Mouse (Mus musculus) midbrain, embryonic 16.5 days (tissue): ENCODE data around the gene Cxcr4. TPM values are rescaled to one million over a fixed set of nuclear protein-coding genes. Genes with fewer than 3 reads are reported as not detected.
"Not testable (repeated sequence)": the region's sequence is repeated elsewhere in the genome, so short reads cannot be mapped to it uniquely, and the experiment has no call there.

Experiments used
- ATAC-seq: fragments of 200-750 bp; cut with Nextera tagmentation; 2 replicates; pipeline ENCODE4 v1.8.0; 2017; ENCODE audit warnings: moderate TSS enrichment
- H3K27ac ChIP-seq: fragments of 300-500 bp; sonication (generic); 2 replicates; pipeline ENCODE4 v1.5.1; 2014; ENCODE audit warnings: mild to moderate bottlenecking, low read length, mixed read lengths
- H3K27me3 ChIP-seq: fragments of 300-500 bp; sonication (generic); 2 replicates; pipeline ENCODE4 v1.6.1; 2014; ENCODE audit warnings: low read depth, low read length, mixed read lengths; ENCODE audit not compliant: control insufficient read depth, insufficient read depth
- H3K36me3 ChIP-seq: fragments of 300-500 bp; sonication (generic); 2 replicates; pipeline ENCODE4 v1.6.1; 2014; ENCODE audit warnings: mild to moderate bottlenecking, low read length, moderate library complexity, mixed read lengths; ENCODE audit not compliant: control insufficient read depth, insufficient read depth
- H3K4me1 ChIP-seq: fragments of 300-500 bp; sonication (generic); 2 replicates; pipeline ENCODE4 v1.6.1; 2014; ENCODE audit warnings: mild to moderate bottlenecking, low read length, mixed read lengths; ENCODE audit not compliant: control insufficient read depth, insufficient read depth
- H3K4me2 ChIP-seq: fragments of 300-500 bp; sonication (generic); 2 replicates; pipeline ENCODE4 v1.6.1; 2014; ENCODE audit warnings: mild to moderate bottlenecking, low read length, mixed read lengths
- H3K4me3 ChIP-seq: fragments of 300-500 bp; sonication (generic); 2 replicates; pipeline ENCODE4 v1.5.1; 2014; ENCODE audit warnings: low read depth, mild to moderate bottlenecking, low read length, moderate library complexity, mixed read lengths
- H3K9ac ChIP-seq: fragments of 300-500 bp; sonication (generic); 2 replicates; pipeline ENCODE4 v1.6.1; 2014; ENCODE audit warnings: low read depth, low read length, mixed read lengths
- H3K9me3 ChIP-seq: fragments of 300-500 bp; sonication (generic); replicated peaks from 2 replicates; pipeline ENCODE4 v1.6.1; 2014; ENCODE audit warnings: mild to moderate bottlenecking, low read length, mixed read lengths; ENCODE audit not compliant: control insufficient read depth, poor library complexity, severe bottlenecking
- WGBS: fragments of 180-500 bp; shearing (Covaris S2); extraction: QIAGEN DNeasy Blood & Tissue Kit; methylation state at CpG from one replicate; pipeline ENCODE4 v1.1.7; 2014; 5-methylcytosine and 5-hydroxymethylcytosine counted together
- polyA plus RNA-seq: library from polyadenylated mRNA; unstranded; fragments of >200 nt; fragmentation: Nextera tagmentation; extraction: Ambion mirVana; gene quantifications from 2 replicates; pipeline ENCODE4 v1.2.1, GENCODE M21; 2015

Cxcr4 gene
- polyA plus RNA-seq, 1 experiment from 2014 or later, result 4.0 TPM

GRCm38 (mm10) chr1:128585396-128586161 is 6.5 kb downstream of the Cxcr4 start:
- Histone ChIP-seq H3K4me1 (peaks cover 7% of the 10 kb centered on the region; the same call in 1 of the 2 replicates), H3K9ac (no peak overlapping the region), H3K27ac (no peak overlapping the region), H3K4me3 (no peak overlapping the region), H3K36me3 (no peaks in the 10 kb centered on the region), H3K27me3 (no peaks in the 10 kb centered on the region), H3K9me3 (no peaks in the 10 kb centered on the region), H3K4me2 (no peak overlapping the region)
- ATAC-seq, result peak; percentile 81
- 6% methylated on average over 3 of the region's 3 CpGs for WGBS

GRCm38 (mm10) chr1:128584716-128585115 is 7.4 kb downstream of the Cxcr4 start:
- H3K27ac ChIP-seq, H3K4me1 ChIP-seq: not testable (repeated sequence)
- WGBS, result 90% methylated on average over 1 of the region's 1 CpGs

DNA sequence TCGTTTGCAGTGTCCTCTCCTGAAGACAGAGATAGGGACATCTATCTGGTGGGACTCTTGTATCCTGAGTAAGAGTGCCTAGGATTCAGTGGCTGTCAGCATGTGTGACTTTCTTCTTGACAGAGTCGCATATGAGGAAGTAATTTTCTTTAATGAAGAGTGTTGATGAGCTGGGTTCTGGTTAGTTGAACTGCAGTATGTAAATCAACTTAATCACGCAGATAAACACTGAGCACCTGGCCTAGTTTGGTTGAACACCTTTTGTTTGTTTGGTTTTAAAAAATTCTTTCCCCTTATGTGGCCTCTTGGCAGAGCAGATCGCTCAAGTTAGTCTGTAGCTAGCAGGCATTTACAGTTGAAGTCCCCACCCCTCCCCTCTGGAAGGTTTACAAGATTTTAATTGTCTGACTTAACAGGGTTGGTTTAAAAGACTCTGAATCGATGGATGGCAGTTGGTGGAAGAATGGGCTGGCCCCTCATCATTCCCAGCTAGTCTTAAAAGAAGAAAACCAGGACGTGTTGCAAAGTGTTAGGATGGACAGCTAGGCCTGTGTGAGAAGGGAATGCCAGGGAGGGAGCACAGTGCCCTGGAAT is 8.7 kb downstream of the Cxcr4 start:
- Histone ChIP-seq H3K27ac (no peak overlapping the region), H3K27me3 (no peaks in the 10 kb centered on the region)
- WGBS, result 52% methylated on average over 6 of the region's 6 CpGs

More at GRCm38 (mm10) chr1:128584716-128585115, 7.4 kb downstream of the Cxcr4 start:
- H3K9me3 ChIP-seq, ATAC-seq, H3K9ac ChIP-seq, H3K27me3 ChIP-seq, H3K4me3 ChIP-seq, H3K36me3 ChIP-seq, H3K4me2 ChIP-seq: not testable (repeated sequence)

DNA sequence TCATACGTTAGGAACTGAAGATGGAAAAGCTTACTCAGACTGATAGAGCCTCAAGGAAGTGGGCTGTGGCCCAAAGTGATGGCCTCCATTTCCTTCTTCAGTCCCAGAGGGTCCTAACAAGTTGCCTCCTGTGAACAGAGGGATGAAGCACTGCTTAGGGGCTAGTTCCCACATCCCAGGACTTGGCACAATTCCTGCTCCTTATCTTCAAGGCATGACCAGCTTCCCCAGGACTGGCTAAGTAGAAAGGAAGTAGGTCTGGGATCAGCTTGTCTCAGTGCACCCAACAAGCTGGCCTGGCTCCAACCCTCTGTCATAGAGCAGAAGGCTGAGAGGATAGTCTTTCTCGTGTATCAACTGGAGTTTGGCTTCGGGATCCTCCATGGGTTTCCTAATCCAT is 11.8 kb downstream of the Cxcr4 start:
- Histone ChIP-seq H3K36me3 (no peaks in the 10 kb centered on the region), H3K27me3 (no peaks in the 10 kb centered on the region), H3K4me1 (no peaks in the 10 kb centered on the region), H3K27ac (no peak overlapping the region), H3K4me2 (no peak overlapping the region), H3K9me3 (no peaks in the 10 kb centered on the region), H3K4me3 (no peak overlapping the region), H3K9ac (no peak overlapping the region)
- WGBS, result 84% methylated on average over 3 of the region's 3 CpGs
- ATAC-seq, result no peak

More for the DNA sequence above, 8.7 kb downstream of the Cxcr4 start:
- H3K36me3 ChIP-seq, result no peaks in the 10 kb centered on the region
- no peak overlapping the region for H3K4me2 ChIP-seq
- no peak overlapping the region for H3K9ac ChIP-seq
- H3K4me3 ChIP-seq, result no peak overlapping the region
- H3K9me3 ChIP-seq, result no peaks in the 10 kb centered on the region
- peaks cover 7% of the 10 kb centered on the region; the same call in 1 of the 2 replicates for H3K4me1 ChIP-seq
- ATAC-seq, result no peak

DNA sequence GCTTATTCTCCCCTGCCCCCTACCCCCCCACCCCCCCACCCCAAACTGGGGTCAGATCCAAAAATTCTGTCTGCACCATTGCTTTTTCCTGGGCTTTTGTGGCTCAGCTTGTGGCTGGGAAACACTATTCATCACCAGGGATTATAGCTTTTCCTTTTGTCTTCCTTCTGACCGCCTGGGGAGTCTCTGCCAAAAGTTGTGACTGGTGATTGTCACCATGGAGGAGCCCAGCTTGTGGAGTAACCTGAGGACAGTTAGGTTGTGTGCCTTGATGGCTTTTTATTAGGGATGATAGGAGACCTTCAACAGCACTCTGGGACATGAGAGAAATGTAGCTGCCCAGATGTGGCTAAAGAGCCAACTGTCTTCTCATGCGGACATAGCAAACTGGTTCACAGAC is 13.6 kb downstream of the Cxcr4 start:
- WGBS, result 32% methylated on average over 2 of the region's 2 CpGs
- no peak overlapping the region for H3K4me2 ChIP-seq
- H3K4me3 ChIP-seq, result no peak overlapping the region
- H3K9me3 ChIP-seq, result no peaks in the 10 kb centered on the region
- H3K9ac ChIP-seq, result no peak overlapping the region
- H3K4me1 ChIP-seq, result no peaks in the 10 kb centered on the region
- H3K36me3 ChIP-seq, result no peaks in the 10 kb centered on the region
- no peaks in the 10 kb centered on the region for H3K27me3 ChIP-seq
- ATAC-seq, result no peak
- H3K27ac ChIP-seq, result no peak overlapping the region

GRCm38 (mm10) chr1:128575096-128575495 is 17.0 kb downstream of the Cxcr4 start:
- Histone ChIP-seq H3K4me3 (no peak overlapping the region), H3K27ac (no peak overlapping the region), H3K9ac (no peak overlapping the region), H3K9me3 (no peaks in the 10 kb centered on the region), H3K36me3 (no peaks in the 10 kb centered on the region), H3K4me2 (no peak overlapping the region), H3K27me3 (no peaks in the 10 kb centered on the region), H3K4me1 (no peaks in the 10 kb centered on the region)
- WGBS, result 63% methylated on average over 4 of the region's 4 CpGs
- no peak for ATAC-seq

DNA sequence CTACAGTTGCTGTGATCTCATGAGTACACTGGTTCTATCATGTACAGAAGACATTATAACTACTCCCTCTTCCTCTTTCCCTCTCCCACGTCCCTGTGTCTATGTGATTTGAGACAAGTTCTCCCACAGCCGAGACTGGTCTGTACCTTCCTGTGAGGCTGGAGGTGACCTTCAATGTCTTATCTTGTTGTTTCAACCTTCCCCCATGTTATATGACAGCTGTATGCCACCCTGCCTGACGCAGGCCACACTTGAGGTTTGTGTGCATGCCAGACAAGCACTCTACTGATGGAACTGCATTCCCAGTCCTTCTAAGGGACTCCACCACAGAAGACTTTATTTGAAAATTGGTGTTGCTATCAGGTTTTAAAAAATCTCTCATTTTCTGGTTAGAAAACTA is 21.1 kb downstream of the Cxcr4 start:
- Histone ChIP-seq H3K27me3 (no peaks in the 10 kb centered on the region), H3K4me3 (no peak overlapping the region), H3K4me2 (no peak overlapping the region), H3K9me3 (no peaks in the 10 kb centered on the region), H3K4me1 (no peaks in the 10 kb centered on the region), H3K36me3 (no peaks in the 10 kb centered on the region), H3K27ac (no peak overlapping the region), H3K9ac (no peak overlapping the region)
- ATAC-seq, result no peak
- 93% methylated on average over 3 of the region's 3 CpGs for WGBS

GRCm38 (mm10) chr1:128569992-128570648 is 22.0 kb downstream of the Cxcr4 start:
- H3K27me3 ChIP-seq, result no peaks in the 10 kb centered on the region
- no peak for ATAC-seq
- WGBS, result 87% methylated on average over 17 of the region's 17 CpGs
- no peaks in the 10 kb centered on the region for H3K4me1 ChIP-seq
- H3K27ac ChIP-seq, result no peak overlapping the region
- H3K36me3 ChIP-seq, result no peaks in the 10 kb centered on the region
- H3K4me2 ChIP-seq, result no peak overlapping the region
- H3K9ac ChIP-seq, result no peak overlapping the region
- no peaks in the 10 kb centered on the region for H3K9me3 ChIP-seq
- no peak overlapping the region for H3K4me3 ChIP-seq
